Mouse (Mus musculus) midbrain, postnatal 0 days (tissue): Measurements from ENCODE around the gene Pcyox1. TPM values are rescaled to one million over a fixed set of nuclear protein-coding genes. Genes with fewer than 3 reads are reported as not detected.

Experiments
- ATAC-seq: fragments of 200-750 bp; cut with Nextera tagmentation; 2 replicates; pipeline ENCODE4 v1.8.0; 2017; ENCODE audit warnings: moderate number of reproducible peaks, mild to moderate bottlenecking, moderate TSS enrichment, moderate library complexity; ENCODE audit not compliant: low FRiP score
- DNase-seq: peaks from one replicate; pipeline ENCODE4 v3.0.0-alpha.2; 2015; ENCODE audit warnings: low spot score
- H3K27ac ChIP-seq: fragments of 300-500 bp; sonication (generic); 2 replicates; pipeline ENCODE4 v1.5.1; 2014; ENCODE audit warnings: low read depth, mild to moderate bottlenecking, low read length, mixed read lengths
- H3K27me3 ChIP-seq: fragments of 300-500 bp; sonication (generic); 2 replicates; pipeline ENCODE4 v1.6.1; 2014; ENCODE audit warnings: low read length, control low read depth, mixed read lengths; ENCODE audit not compliant: insufficient read depth
- H3K36me3 ChIP-seq: fragments of 300-500 bp; sonication (generic); 2 replicates; pipeline ENCODE4 v1.6.1; 2014; ENCODE audit warnings: low read length, control low read depth, mixed read lengths; ENCODE audit not compliant: insufficient read depth
- H3K4me1 ChIP-seq: fragments of 300-500 bp; sonication (generic); 2 replicates; pipeline ENCODE4 v1.6.1; 2014; ENCODE audit warnings: mild to moderate bottlenecking, control low read depth, antibody characterized with exemption, low read length, mixed read lengths; ENCODE audit not compliant: insufficient read depth
- H3K4me2 ChIP-seq: fragments of 300-500 bp; sonication (generic); 2 replicates; pipeline ENCODE4 v1.6.1; 2014; ENCODE audit warnings: low read depth, mild to moderate bottlenecking, low read length, mixed read lengths; ENCODE audit not compliant: poor library complexity, severe bottlenecking
- H3K4me3 ChIP-seq: fragments of 300-500 bp; sonication (generic); 2 replicates; pipeline ENCODE4 v1.5.1; 2014; ENCODE audit warnings: low read depth, mild to moderate bottlenecking, low read length, moderate library complexity
- H3K9ac ChIP-seq: fragments of 300-500 bp; sonication (generic); replicated peaks from 2 replicates; pipeline ENCODE4 v1.6.1; 2014; ENCODE audit warnings: mild to moderate bottlenecking, low read length, moderate library complexity, mixed read lengths; ENCODE audit not compliant: poor library complexity, severe bottlenecking
- H3K9me3 ChIP-seq: fragments of 300-500 bp; sonication (generic); 2 replicates; pipeline ENCODE4 v1.6.1; 2016; ENCODE audit warnings: low read length, control low read depth
- CTCF ChIP-seq: IDR thresholded peaks from 2 replicates; pipeline ENCODE4 v1.5.1; 2016; ENCODE audit warnings: antibody characterized with exemption, mild to moderate bottlenecking
- WGBS: fragments of 180-500 bp; shearing (Covaris S2); extraction: QIAGEN DNeasy Blood & Tissue Kit; methylation state at CpG from one replicate; pipeline ENCODE4 v1.1.7; 2014; 5-methylcytosine and 5-hydroxymethylcytosine counted together
- polyA plus RNA-seq: library from polyadenylated mRNA; unstranded; fragments of >200 nt; fragmentation: Nextera tagmentation; extraction: Ambion mirVana; gene quantifications from 2 replicates; pipeline ENCODE4 v1.2.1, GENCODE M21; 2015
- total RNA-seq: library from RNA; depleted of rRNA; stranded (reverse); fragments of >200 nt; gene quantifications from 2 replicates; pipeline ENCODE4 v1.2.3, GENCODE M21; 2014

Pcyox1 gene
- total and polyA plus RNA-seq, 2 experiments from 2014 or later = 95.4 to 108 TPM

GRCm38 (mm10) chr6:86438272-86439118 is 41.5 kb upstream of the Pcyox1 start, which contains the start of gene C87436:
Gene C87436, plus strand, starts transcription at chr6:86438374.
- Histone ChIP-seq H3K4me2 (peak within 1 kb of the TSS; percentile 65), H3K4me3 (peak within 1 kb of the TSS; percentile 75), H3K36me3 (peaks cover 20% of the 10 kb centered on the region), H3K9ac (peak within 1 kb of the TSS; percentile 83), H3K27ac (peak within 1 kb of the TSS; percentile 73), H3K27me3 (no peaks in the 10 kb centered on the region), H3K4me1 (no peaks in the 10 kb centered on the region), H3K9me3 (no peaks in the 10 kb centered on the region)
- peak; percentile 77 for TF ChIP-seq CTCF
- DNase-seq (peak; percentile 96), ATAC-seq (peak; percentile 93)
- under 1% methylated on average over 59 of the region's 59 CpGs for WGBS

GRCm38 (mm10) chr6:86437711-86438110 is 40.8 kb upstream of the Pcyox1 start:
- Histone ChIP-seq H3K27ac (peak overlapping the region; percentile 73; the same call in 1 of the 2 replicates), H3K4me1 (no peaks in the 10 kb centered on the region), H3K4me2 (peak overlapping the region; percentile 62), H3K36me3 (peaks cover 23% of the 10 kb centered on the region), H3K9ac (peak overlapping the region; percentile 30; the same call in 1 of the 2 replicates), H3K27me3 (no peaks in the 10 kb centered on the region), H3K4me3 (peak overlapping the region; percentile 75), H3K9me3 (no peaks in the 10 kb centered on the region)
- 2% methylated on average over 14 of the region's 14 CpGs for WGBS
- ATAC-seq (peak; percentile 59; the same call in 1 of the 2 replicates), DNase-seq (peak; percentile 58)
- peak; percentile 69 for TF ChIP-seq CTCF

GRCm38 (mm10) chr6:86433696-86434095 is 36.7 kb upstream of the Pcyox1 start:
- Histone ChIP-seq H3K4me2 (no peak overlapping the region), H3K4me3 (no peak overlapping the region), H3K4me1 (no peaks in the 10 kb centered on the region), H3K36me3 (peaks cover 47% of the 10 kb centered on the region), H3K27ac (no peak overlapping the region), H3K27me3 (no peaks in the 10 kb centered on the region), H3K9ac (no peak overlapping the region), H3K9me3 (no peaks in the 10 kb centered on the region)
- no peak for TF ChIP-seq CTCF
- ATAC-seq (no peak), DNase-seq (no peak)
- 94% methylated on average over 1 of the region's 1 CpGs for WGBS

- Histone ChIP-seq H3K4me1 (no peaks in the 10 kb centered on the region), H3K4me2 (no peak overlapping the region), H3K27ac (no peak overlapping the region), H3K4me3 (no peak overlapping the region), H3K36me3 (peaks cover 65% of the 10 kb centered on the region), H3K9me3 (no peaks in the 10 kb centered on the region), H3K27me3 (no peaks in the 10 kb centered on the region), H3K9ac (no peak overlapping the region)
- TF ChIP-seq CTCF = no peak
- 98% methylated on average over 3 of the region's 3 CpGs for WGBS
- DNase-seq = no peak
- ATAC-seq = no peak
These were observed 34.6 kb upstream of the Pcyox1 start for GRCm38 (mm10) chr6:86431531-86431930.

- no peak for TF ChIP-seq CTCF
- peaks cover 59% of the 10 kb centered on the region for H3K36me3 ChIP-seq
- H3K4me2 ChIP-seq = no peak within 1 kb of the TSS
- no peak within 1 kb of the TSS for H3K4me3 ChIP-seq
- no peak within 1 kb of the TSS for H3K27ac ChIP-seq
- ATAC-seq = no peak
- no peaks in the 10 kb centered on the region for H3K4me1 ChIP-seq
- 100% methylated on average over 1 of the region's 1 CpGs for WGBS
- H3K27me3 ChIP-seq = no peaks in the 10 kb centered on the region
- DNase-seq = no peak
- no peaks in the 10 kb centered on the region for H3K9me3 ChIP-seq
- no peak within 1 kb of the TSS for H3K9ac ChIP-seq
These were observed 29.4 kb upstream of the Pcyox1 start, which contains the start of gene Gm44790 for GRCm38 (mm10) chr6:86426358-86426757. Gene Gm44790, plus strand, starts transcription at chr6:86426658.

GRCm38 (mm10) chr6:86420491-86420890 is 23.5 kb upstream of the Pcyox1 start:
- Histone ChIP-seq H3K4me3 (no peak overlapping the region), H3K4me1 (no peaks in the 10 kb centered on the region), H3K9ac (no peak overlapping the region), H3K27me3 (no peaks in the 10 kb centered on the region), H3K4me2 (no peak overlapping the region), H3K36me3 (peaks cover 63% of the 10 kb centered on the region), H3K27ac (no peak overlapping the region), H3K9me3 (no peaks in the 10 kb centered on the region)
- peak; percentile 61 for TF ChIP-seq CTCF
- ATAC-seq (no peak), DNase-seq (peak; percentile 53)
- WGBS = 77% methylated on average over 6 of the region's 6 CpGs
